Mouse (Mus musculus): ENCODE results near the gene Oxct2a.
"Not testable (repeated sequence)": the region's sequence is repeated elsewhere in the genome, so short reads cannot be mapped to it uniquely, and the experiment has no call there.

Oxct2a gene

DNA sequence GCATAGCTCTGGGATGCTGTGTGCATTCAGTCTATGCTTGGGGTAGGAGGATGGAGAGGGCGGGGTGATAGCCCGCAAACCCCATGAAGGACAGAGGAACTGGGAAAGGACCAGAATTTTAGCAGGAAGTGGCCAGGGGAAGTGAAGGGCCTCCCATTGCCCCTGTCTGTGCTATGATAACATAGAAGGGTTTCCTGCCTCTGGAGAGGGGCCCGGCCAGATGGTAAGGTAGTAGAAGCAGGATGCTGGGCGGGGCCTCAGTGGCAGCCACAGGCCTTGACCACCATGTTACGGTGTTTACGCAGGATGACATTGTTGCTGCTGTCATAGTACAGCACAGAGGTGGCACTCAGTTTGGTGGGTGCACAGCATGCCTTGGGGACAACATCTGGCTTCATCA is 10.4 kb downstream of the Oxct2a start:
- no peak for DNase-seq (ENCODE audit: low read depth, low spot score)

DNA sequence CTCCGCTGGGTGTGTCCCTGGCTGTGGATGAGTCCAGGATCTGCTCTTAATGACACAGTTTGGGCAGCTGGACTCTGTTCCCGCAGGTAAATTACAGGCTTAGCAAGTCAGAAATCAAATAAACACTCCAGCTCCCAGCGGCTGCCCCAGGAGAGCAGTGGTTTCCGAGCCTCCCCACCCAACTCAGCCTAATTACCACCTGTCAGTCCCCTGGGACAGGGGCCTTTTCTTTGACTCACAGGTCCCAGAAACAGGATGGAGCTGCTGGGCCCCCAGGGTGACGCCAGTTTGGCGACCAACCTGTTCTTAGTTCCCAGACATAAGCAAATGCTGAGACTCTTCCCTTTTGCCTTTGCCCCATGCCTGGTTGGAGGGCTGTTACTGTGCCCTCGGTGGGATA is 11.6 kb downstream of the Oxct2a start:
- DNase-seq (ENCODE audit: low read depth, low spot score): no peak

DNA sequence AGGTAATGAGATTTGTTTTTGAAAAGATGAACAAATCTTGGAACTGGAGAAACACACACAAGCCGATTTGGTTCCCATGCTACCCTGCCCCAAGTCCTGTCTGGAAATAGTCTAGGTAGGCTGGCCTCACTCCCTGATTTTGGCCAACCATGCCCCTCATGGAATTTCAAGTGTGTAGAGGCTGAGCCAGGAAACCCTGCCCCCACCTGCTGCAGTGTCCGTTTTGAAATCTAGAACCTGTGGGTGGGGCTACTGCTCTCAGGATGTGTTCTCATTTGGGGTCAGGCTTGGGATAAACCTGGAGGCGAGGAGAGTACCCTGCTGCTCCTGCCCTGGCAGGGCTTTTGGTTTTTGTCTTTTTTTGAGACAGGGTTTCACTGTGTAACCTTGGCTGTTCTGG is 15.1 kb downstream of the Oxct2a start:
- no peak for DNase-seq (ENCODE audit: low read depth, low spot score)

DNA sequence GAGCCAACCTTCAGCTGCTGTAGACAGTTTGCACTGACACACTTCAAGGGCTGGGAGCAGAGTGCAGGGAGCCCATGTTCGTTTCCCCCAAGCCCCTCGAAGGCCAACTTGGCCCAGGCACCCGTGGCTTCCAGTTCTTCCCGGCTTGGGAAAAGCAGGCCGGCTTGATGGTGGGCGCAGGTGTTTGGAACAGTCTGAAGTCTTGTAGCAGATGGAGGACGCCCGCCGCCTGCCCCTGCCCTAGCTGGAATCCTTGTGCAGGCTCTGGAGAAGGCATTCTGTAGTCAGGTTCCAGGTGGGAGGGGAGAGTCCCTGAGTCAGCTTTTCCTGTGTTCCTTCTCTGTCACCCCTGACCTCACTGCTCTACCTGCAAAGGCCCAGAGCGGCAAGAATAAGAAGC is 16.4 kb downstream of the Oxct2a start:
- DNase-seq (ENCODE audit: low read depth, low spot score): no peak

DNA sequence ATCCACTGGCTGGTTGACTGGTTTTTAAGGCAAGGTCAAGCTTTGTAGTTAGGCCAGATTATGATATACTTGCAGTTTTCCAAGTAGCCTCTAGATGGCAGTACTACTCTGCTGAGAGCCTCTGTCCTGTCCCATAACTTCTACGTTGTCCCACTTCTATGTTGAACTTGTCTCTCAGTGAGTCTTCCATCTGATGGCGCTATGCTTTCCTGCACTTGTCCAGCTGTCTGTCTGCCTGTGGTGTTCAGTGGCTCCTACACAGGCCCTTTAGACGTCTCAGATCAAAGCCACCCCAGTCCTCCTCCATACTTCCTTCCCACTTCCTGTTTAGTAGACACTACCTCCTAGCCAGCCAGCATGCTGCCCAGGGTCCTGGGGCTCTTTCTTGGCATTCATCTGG is 17.6 kb downstream of the Oxct2a start:
- no peak for DNase-seq (ENCODE audit: low read depth, low spot score)

DNA sequence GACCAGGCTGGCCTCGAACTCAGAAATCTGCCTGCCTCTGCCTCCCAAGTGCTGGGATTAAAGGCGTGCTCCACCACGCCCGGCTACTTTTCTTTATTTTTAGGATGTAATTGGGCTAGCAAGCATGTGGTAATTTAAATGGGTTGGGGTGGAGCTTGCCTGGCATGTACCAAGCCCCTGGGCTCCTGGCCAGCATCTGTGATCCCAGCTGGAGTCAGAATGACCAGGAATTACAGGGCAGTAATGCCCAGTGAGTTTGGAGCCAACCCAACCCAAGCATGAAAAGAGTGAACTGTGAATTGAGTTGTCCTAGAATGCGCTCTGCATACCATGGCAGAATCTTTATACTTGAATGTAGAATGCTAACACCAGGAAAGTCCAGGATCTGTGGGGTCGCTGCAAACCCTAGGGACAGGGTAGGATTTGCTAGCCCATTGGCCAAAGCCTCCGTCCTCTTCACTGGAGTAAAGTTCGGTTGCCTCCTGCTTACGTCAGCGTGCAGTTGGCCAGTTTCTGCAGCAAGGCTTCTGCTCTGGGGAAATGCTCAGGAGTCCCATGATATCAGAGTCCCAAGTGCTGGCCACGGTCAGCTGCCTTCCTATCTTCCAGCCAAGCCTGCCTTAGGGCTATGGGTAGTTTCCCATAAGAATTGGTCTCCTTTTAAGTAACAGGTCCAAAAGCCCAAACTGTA is 24.3 kb downstream of the Oxct2a start:
- no peak for DNase-seq (ENCODE audit: low read depth, low spot score)

DNA sequence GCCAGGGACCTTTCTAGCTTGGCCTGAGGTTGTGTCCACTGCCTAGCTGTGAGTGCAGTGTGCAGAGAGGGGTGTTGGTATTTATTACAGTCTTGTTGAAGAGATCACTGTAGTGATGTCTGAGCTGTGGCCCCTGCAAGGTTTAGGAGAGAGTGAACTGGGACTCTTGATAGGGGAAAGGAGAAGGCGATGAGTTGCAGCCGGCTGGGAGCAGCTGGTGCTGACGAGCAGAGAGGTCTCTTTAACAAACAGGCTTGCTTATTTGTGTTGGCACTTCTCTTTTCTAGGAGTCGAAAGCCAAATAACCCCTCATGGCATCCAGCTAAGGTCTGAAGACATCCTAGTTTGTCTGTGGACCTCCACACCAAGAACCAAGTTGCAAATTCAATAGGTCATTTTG is 25.2 kb downstream of the Oxct2a start:
- no peak for DNase-seq (ENCODE audit: low read depth, low spot score)

DNA sequence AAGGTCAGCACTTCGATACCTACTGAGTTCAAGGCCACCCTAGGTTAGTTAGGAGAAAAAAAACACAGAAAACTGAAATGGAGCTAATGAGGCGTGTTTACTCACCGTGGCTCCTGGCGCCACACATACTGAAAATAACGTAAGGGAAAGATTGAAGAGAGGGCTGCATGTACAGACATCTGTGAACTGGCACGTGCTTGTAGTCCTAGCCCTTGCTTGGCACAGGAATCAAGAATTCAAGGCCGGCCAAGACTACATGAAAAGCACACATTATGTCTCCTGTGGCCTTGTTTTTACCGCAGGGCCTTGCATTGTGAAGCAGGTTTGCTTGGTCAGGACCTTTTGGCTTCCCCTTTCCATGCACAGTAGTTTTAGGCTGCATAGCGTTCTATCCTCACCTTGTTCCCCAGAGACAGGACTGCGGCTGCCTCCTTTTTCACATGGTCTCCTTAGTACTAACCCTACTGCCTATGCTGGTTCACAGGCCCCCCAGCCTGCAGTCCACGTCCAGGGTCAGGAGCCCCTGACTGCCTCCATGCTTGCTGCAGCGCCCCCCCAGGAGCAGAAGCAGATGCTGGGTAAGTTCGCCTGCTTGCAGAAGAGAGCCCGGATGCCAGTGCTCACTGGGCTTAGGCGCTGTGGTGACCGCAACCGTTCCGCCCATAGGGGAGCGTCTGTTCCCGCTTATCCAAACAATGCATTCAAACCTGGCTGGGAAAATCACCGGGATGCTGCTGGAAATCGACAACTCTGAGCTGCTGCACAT is 26.1 kb downstream of the Oxct2a start:
- no peak for DNase-seq (ENCODE audit: low read depth, low spot score)

DNA sequence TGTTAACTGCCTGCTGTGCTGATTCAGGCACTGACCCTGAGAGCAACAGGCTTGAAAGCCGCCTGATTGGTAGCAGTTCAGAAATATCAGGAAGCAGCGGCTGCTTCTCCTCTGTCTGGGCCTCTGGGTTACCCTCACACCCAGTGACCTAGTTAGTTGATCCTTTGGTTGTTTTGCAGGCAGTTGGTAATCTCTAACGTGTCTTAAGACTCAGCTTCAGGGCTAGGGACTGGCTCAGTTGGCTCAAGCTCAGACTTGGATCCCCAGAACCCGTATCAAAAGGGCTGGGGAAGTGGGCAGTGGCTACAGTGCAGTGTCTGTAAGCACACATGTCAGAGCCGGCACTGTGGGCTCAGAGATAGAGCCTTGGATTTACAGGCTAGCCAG is 27.3 kb downstream of the Oxct2a start:
- DNase-seq (ENCODE audit: low read depth, low spot score): peak; percentile 51

DNA sequence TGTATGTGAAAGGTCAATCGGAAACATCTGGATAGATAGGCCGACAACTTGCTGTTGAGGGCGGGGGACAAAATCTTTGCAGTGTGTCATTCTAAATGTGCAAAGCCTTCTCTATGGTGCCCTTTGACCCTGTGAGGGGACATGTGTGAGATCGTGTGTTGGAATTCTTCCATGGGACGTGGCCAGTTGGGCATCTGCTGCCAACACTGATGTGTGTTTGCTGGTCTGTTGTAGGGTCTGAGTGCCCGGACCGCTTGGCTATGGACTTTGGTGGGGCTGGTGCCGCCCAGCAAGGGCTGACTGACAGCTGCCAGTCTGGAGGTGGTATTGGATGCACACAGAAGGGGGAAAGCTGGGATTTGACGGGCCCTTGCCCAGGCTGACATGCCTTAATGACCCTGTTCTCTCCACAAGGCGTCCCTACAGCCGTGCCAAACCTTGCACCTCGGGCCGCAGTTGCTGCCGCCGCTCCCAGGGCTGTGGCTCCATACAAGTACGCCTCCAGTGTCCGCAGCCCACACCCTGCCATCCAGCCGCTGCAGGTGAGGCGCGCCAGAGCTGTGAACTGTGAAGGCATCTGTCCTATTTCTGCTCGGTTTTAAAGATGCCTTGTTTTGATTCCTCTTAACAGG is 27.8 kb downstream of the Oxct2a start:
- no peak for DNase-seq (ENCODE audit: low read depth, low spot score)

DNA sequence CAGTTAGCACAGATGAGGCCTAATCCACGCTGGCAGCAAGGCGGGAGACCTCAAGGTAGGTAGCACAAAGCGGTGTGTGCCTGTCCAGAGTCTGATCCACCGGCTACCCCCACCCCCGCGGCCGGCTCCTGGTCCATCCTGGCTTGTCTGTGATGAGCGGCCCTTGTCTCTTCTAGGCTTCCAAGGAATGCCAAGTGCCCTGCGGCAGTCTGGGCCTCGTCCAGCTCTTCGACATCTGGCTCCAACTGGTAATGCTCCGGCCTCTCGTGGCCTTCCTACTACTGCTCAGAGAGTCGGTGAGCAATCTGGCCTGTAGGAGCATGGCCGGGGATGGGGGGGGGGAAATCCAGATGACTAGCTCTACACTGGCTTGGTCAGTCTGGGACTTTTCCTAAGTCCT is 28.4 kb downstream of the Oxct2a start:
- not testable (repeated sequence) for DNase-seq (ENCODE audit: low read depth, low spot score)

DNA sequence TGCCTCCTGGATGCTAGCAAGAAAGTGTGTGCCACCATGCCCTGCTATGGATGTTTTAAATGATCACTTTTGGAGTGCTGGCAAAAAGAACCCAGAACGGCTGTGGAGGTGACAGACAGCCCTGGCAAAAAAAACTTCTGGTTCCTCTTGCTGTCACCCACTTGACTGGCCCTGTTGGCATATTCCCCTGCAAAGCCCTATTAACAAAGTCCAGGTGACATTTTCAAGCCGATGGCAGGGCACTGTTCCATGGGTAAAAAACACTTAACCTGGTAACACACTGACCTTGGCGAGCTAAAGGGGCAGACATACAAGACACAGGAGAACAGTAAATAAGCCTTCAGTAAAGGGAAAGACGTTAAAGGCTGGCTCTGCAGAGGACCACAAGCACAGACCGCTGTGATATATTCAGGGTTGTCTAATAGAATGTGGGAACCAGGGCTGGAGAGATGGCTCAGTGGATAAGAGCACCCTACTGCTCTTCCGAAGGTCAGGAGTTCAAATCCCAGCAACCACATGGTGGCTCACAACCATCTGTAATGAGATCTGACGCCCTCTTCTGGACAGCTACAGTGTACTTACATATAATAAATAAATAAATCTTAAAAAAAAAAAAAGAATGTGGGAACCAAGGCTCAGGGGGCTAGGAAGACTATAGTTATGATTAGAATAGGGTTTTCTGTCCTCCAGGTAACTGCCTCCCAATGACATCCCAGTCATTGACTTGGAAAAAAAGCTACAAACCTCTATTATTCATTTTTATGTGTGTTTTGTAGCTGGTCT is 29.6 kb downstream of the Oxct2a start:
- no peak for DNase-seq (ENCODE audit: low read depth, low spot score)

DNA sequence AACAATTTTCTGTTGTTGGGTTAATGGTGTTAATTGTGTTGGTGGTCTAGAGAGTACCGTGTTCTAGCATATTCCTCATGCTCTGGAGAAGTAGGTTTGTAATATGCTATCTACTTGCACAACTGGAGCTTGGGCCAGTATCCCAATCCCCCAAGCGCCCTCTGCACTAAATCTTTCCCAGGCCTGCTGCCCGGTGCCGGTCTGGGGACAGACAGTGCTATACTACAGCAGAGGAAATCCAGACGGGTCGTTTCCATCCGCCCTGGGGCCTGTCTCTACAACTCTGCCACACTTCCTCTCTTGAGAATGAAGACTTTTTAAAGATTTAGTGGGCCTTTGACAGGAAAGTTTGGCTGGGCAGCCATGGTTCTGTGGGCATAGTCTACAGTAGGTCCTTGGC is 30.4 kb downstream of the Oxct2a start:
- no peak for DNase-seq (ENCODE audit: low read depth, low spot score)

DNA sequence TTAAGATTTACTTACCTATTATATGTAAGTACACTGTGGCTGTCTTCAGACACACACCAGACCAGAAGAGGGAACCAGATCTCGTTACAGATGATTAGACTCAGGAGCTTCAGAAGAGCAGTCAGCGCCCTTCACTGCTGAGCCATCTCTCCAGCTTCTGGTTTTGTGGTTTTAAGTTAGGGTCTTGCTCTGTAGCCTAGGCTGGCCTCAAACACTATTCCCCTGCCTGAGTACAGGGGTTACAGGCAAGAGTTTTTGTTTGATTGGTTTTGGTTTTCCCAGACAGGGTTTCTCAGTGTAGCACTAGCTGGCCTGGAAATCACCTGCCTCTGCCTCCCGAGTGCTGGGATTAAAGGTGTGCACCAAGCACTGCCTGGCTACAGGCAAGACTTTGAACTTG is 31.0 kb downstream of the Oxct2a start:
- DNase-seq (ENCODE audit: low read depth, low spot score): no peak

DNA sequence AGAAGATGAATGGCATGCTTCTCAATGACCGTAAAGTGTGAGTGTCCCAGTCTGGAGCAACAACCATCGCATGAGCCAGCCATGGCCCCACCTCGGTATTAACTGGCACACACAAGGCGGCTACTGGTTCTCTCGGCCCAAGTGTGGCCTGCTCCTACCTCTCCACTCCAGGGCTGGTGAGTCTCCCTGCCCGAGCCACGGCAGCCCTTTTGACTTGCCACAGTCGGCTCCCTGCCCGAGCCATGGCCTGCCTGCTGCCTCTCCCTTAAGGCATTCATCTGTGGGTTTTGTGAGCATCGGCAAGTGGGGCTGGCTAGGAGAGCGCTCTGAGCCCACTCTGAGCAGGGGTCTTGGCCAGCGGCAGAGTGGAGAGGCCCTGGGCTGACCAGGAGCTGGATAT is 34.4 kb downstream of the Oxct2a start:
- no peak for DNase-seq (ENCODE audit: low read depth, low spot score)

DNA sequence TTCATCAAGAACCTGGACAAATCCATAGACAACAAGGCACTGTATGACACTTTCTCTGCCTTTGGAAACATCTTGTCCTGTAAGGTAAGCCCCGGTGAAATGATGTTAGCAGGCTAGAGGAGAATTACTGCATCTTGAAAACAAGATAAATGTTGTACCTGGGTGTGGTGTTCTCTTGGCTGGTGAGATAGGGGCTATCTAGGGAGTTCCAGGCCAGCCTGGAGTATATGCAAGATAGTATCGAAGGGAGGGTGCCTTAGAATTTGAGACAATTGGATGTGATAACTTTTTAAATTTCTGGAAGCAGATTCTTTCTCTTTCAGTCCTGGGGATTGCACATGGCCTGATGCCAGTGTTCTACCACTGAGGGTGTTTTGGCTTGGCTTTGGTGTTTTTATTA is 36.6 kb downstream of the Oxct2a start:
- DNase-seq (ENCODE audit: low read depth, low spot score): no peak

DNA sequence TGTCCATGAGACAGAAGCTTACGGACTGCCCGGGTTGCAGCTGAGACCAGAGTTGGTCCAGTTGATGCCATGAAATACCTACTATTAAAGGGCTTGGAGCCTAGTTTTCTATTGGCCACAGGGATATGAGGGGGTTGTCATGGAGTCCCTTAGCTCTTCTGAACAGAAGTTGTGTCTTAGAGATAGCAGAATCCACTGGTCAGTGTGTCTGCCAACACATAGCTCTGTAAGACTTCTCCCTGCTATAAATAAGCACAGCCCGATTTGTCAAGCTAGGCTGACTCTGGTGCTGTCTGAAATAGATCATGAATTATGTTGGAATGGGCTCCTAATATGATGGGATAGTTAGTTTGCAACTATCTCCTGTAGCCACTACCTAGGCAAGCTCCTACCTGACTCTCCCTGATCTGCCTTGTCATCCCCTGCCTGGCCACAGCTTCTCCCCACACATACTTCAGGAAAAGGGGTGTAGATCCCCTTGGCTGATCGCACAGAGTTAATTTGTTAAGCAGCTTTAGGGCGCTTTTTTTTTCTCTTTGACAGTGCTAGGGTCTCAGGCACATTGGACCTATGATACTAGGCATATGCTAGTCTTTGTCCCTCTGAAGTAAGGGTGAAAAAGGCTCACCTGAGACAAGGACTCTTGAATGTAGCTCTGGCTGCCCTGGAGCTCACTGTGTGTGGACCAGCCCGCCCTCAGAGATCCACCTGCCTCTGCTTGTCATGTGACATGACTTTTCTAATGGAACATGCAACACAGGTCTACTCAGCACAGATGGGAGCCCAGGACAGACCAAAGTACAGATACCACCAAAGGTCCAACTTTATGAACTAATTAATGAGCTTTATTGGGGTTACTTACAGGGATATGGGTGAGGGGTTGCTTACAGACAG is 38.5 kb downstream of the Oxct2a start:
- no peak for DNase-seq (ENCODE audit: low read depth, low spot score)

DNA sequence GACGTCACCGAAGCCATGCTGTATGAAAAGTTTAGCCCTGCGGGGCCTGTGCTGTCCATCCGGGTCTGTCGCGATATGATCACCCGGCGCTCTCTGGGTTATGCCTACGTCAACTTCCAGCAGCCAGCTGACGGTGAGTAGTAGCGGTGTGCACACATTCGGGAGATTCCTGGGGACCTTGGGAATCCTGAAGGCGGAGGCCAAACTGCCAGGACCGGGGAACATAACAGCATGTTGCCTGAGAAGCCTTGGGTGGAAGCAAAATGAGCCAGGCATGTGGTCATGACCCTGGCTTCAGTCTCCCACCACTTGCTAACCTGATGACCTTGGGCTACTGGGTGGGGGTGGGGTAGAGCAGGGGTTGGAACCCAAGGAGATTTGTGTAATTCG is 39.8 kb downstream of the Oxct2a start:
- DNase-seq (ENCODE audit: low read depth, low spot score): not testable (repeated sequence)

DNA sequence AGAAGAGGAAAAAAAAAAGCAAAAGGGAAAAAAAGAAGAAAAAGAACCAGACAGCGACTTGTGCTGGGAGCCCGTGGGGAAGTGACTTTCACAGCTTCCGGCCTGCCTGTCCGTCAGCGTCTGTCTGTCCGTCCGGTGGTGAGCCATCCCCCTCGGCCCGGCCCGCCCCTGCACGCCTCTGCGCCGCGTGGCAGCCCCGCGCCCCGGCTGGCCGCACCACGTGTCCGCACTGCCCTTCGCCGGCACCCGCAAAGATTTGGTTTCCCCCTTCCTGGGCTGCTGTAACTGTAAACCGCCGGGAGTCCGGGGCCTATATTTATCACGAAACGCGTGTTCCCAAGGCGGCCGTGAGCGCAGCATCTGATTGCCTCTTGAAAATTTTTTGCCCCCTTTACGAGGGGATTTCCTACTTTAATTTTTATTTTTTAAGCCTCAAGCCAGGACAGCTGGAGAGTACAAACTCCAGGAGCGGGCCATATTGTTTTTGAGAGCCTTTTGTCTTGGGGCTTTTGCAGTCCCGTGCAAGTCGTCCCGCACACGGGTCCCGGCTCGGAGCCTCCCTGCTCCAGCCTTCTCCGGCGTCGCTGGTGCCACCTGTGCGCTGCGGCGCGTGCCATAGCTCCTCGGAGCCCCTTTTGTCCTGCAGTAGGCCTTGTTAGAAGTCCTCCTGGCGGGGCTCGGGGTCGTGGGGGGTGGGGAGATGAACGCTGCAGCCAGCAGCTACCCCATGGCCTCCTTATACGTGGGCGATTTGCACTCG is 40.3 kb downstream of the Oxct2a start:
- not testable (repeated sequence) for DNase-seq (ENCODE audit: low read depth, low spot score)

DNA sequence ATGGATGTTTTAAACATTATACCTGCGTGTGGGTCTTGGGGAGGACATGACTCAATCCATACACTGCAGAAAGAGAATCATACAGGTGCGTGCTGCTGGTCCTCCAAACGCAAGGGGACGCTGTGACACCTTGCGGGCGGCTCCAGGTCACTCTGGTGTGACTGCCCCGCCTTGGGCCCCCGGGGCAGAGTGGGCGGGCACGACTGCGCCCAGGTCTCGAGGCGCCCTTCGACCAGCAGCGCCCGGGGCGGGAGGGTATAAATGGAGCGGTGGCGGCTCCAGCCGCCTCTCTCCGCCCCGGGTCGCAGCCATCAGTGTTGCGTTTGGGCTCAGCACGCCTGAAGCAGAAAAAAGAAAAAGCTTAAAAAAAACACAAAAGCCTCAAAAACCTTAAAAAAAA is 40.9 kb downstream of the Oxct2a start:
- DNase-seq (ENCODE audit: low read depth, low spot score): peak; percentile 84
